15 mouse cellular contexts compared by ENCODE assay signal in the genomic region with DNA sequence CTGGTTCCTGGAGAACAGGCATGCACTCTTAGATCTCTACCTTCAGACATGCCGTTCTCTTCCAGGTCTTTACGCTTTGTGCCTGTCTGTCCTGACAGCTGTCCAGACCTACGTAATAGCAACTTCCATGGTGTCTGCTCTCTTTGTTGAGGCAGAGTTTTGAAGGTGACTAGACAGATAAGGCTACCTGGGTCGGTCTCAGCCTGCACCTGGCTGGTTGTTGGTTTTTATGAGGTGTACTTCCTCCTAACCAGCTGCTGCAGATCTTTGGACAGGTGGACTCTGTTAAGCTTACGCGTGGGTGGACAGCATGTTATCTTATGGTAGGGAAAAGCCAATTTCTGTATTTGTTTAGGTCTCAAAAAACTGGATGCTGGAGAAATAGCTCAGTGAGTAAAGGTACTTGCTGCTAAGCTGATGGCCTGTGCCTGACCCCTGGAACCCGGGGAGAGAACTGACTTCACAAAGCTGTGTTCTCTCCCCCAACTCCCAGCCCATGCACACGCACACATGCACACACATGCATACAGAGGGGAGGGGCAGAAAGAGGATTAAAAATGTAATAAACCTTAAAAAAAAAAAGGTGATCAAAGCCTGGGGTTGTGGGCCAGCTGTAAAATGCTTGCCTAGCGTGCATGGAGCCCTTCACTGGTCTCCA.
DNase-seq lines count a peak whose midpoint lies in the region; ATAC-seq and TF ChIP-seq lines count a peak whose summit lies in the region.
"Had no signal": no experiment of that assay in that cellular context is flagged by ENCODE, and none has a peak within 500 bp of the region (broad histone marks: within the 10 kb centered on the region; RNA-seq: fewer than 3 reads in every experiment).

No protein-coding gene starts in this region.

- ATAC-seq in forebrain, embryonic 13.5 days, result no peak
- no peak for ATAC-seq in forebrain, embryonic 15.5 days (replicated peaks)
- ATAC-seq in kidney, embryonic 15.5 days (replicated peaks; ENCODE audit: low FRiP score), result no peak
- no peak; the same call in 1 of the 2 replicates for ATAC-seq in G1E (ENCODE audit: extremely low read depth, insufficient number of reproducible peaks, low FRiP score, poor library complexity, severe bottlenecking)
- peak; percentile 80 for ATAC-seq in liver, postnatal 0 days
- no peak for ATAC-seq in erythroblast, adult 5-6 weeks (replicated peaks; ENCODE audit: low FRiP score, poor library complexity, severe bottlenecking)

- H3K27me3 ChIP-seq in forebrain, embryonic 13.5 days, result no peaks in the 10 kb centered on the region
- H3K27me3 ChIP-seq in forebrain, embryonic 15.5 days, result no peaks in the 10 kb centered on the region
- H3K27me3 ChIP-seq in kidney, embryonic 15.5 days, result no peaks in the 10 kb centered on the region
- no peaks in the 10 kb centered on the region for H3K27me3 ChIP-seq in G1E (ENCODE audit: insufficient read depth, low read length)
- no peaks in the 10 kb centered on the region for H3K27me3 ChIP-seq in liver, postnatal 0 days (ENCODE audit: insufficient read depth, low read length)

- H3K9me3 ChIP-seq in forebrain, embryonic 13.5 days (replicated peaks), result no peaks in the 10 kb centered on the region
- H3K9me3 ChIP-seq in forebrain, embryonic 15.5 days, result no peaks in the 10 kb centered on the region
- H3K9me3 ChIP-seq in kidney, embryonic 15.5 days (replicated peaks), result no peaks in the 10 kb centered on the region
- H3K9me3 ChIP-seq in G1E (replicated peaks), result no peaks in the 10 kb centered on the region
- H3K9me3 ChIP-seq in liver, postnatal 0 days (ENCODE audit: low read length), result no peaks in the 10 kb centered on the region
- H3K9me3 ChIP-seq: midbrain, embryonic 12.5 days had no signal

- peaks cover 12% of the 10 kb centered on the region for H3K36me3 ChIP-seq in forebrain, embryonic 13.5 days (ENCODE audit: poor library complexity, severe bottlenecking)
- H3K36me3 ChIP-seq in forebrain, embryonic 15.5 days, result peaks cover 7% of the 10 kb centered on the region
- H3K36me3 ChIP-seq in kidney, embryonic 15.5 days, result peaks cover 14% of the 10 kb centered on the region
- peaks cover 35% of the 10 kb centered on the region for H3K36me3 ChIP-seq in G1E (replicated peaks)
- no peaks in the 10 kb centered on the region for H3K36me3 ChIP-seq in liver, postnatal 0 days (replicated peaks; ENCODE audit: insufficient read depth, low read length)

- TF ChIP-seq EP300 in liver, postnatal 0 days (IDR thresholded peaks at IDR 0.05; ENCODE audit: low read depth), result no peak

- peaks cover 38% of the 10 kb centered on the region for H3K4me1 ChIP-seq in forebrain, embryonic 13.5 days
- H3K4me1 ChIP-seq in forebrain, embryonic 15.5 days, result peaks cover 30% of the 10 kb centered on the region
- peaks cover 41% of the 10 kb centered on the region for H3K4me1 ChIP-seq in kidney, embryonic 15.5 days
- peaks cover 35% of the 10 kb centered on the region for H3K4me1 ChIP-seq in G1E (ENCODE audit: insufficient read depth, low read depth, low read length)
- peaks cover 29% of the 10 kb centered on the region for H3K4me1 ChIP-seq in liver, postnatal 0 days (ENCODE audit: insufficient read depth)

- no peak overlapping the region for H3K4me2 ChIP-seq in forebrain, embryonic 13.5 days
- H3K4me2 ChIP-seq in forebrain, embryonic 15.5 days (replicated peaks), result no peak overlapping the region
- H3K4me2 ChIP-seq in kidney, embryonic 15.5 days, result no peak overlapping the region
- 0 out of 2 replicates have a peak overlapping the region, but pooled peaks have one; percentile 2 for H3K4me2 ChIP-seq in liver, postnatal 0 days (ENCODE audit: low read depth, low read length)
- H3K4me2 ChIP-seq: midbrain, embryonic 12.5 days had no signal

- H3K27ac ChIP-seq in forebrain, embryonic 13.5 days, result peak overlapping the region; percentile 17; the same call in 1 of the 2 replicates
- no peak overlapping the region for H3K27ac ChIP-seq in forebrain, embryonic 15.5 days (replicated peaks)
- peak overlapping the region; percentile 63 for H3K27ac ChIP-seq in kidney, embryonic 15.5 days
- peak overlapping the region; percentile 89 for H3K27ac ChIP-seq in liver, postnatal 0 days (ENCODE audit: low read depth)
- H3K27ac ChIP-seq: midbrain, embryonic 12.5 days had no signal

- TF ChIP-seq CTCF in G1E (IDR thresholded peaks at IDR 0.05; ENCODE audit: low read depth, low read length), result no peak
- no peak for TF ChIP-seq CTCF in liver, postnatal 0 days (IDR thresholded peaks at IDR 0.05; ENCODE audit: low read depth)

- no peak overlapping the region for H3K9ac ChIP-seq in forebrain, embryonic 13.5 days
- H3K9ac ChIP-seq in forebrain, embryonic 15.5 days (replicated peaks), result no peak overlapping the region
- H3K9ac ChIP-seq in kidney, embryonic 15.5 days, result no peak overlapping the region
- peak overlapping the region; percentile 8; the same call in 1 of the 2 replicates for H3K9ac ChIP-seq in liver, postnatal 0 days (replicated peaks)
- H3K9ac ChIP-seq: midbrain, embryonic 12.5 days had no signal

- DNase-seq in kidney, postnatal 36 days, result no peak
- DNase-seq in G1E (ENCODE audit: low spot score) (peak; percentile 17), adipocyte (ENCODE audit: low spot score) (no peak)
- no peak for DNase-seq in liver, postnatal 0 days
- DNase-seq: adrenal gland, adult 2 months; cerebellum, adult 2 months; gastrocnemius, postnatal 36 days; lung, postnatal 14 days; right cerebral cortex, postnatal 4 days; thymus, postnatal 36 days had no signal

- 93% methylated on average over 9 of the region's 9 CpGs for WGBS in forebrain, embryonic 13.5 days
- 84% methylated on average over 9 of the region's 9 CpGs for WGBS in forebrain, embryonic 15.5 days
- 49% methylated on average over 9 of the region's 9 CpGs for WGBS in kidney, embryonic 15.5 days
- WGBS in liver, postnatal 0 days (ENCODE audit: insufficient replicate concordance), result 63% methylated on average over 9 of the region's 9 CpGs

- no peak overlapping the region for H3K4me3 ChIP-seq in forebrain, embryonic 13.5 days
- H3K4me3 ChIP-seq in forebrain, embryonic 15.5 days, result no peak overlapping the region
- H3K4me3 ChIP-seq in kidney, embryonic 15.5 days (replicated peaks), result no peak overlapping the region
- no peak overlapping the region; the same call in 1 of the 2 replicates for H3K4me3 ChIP-seq in G1E (ENCODE audit: low read depth, low read length)
- H3K4me3 ChIP-seq in liver, postnatal 0 days (ENCODE audit: low read depth, low read length), result no peak overlapping the region
- H3K4me3 ChIP-seq: midbrain, embryonic 12.5 days had no signal
